Mouse (Mus musculus) heart, embryonic 14.5 days (tissue): ENCODE data around the gene Tbc1d21. TPM values are rescaled to one million over a fixed set of nuclear protein-coding genes. Genes with fewer than 3 reads are reported as not detected.

Source experiments
- ATAC-seq: fragments of 200-750 bp; cut with Nextera tagmentation; 2 replicates; pipeline ENCODE4 v1.8.0; 2017; ENCODE audit warnings: low read depth, moderate TSS enrichment; ENCODE audit not compliant: insufficient number of reproducible peaks, insufficient read depth, low FRiP score
- H3K27ac ChIP-seq, 2 experiments: fragments of 200-500 bp in 1 of 2; fragments of 300-500 bp in 1 of 2; sonication (generic) in 1 of 2; replicated peaks in 1 of 2; 2 replicates each; pipeline ENCODE4 v1.5.1; 2012 to 2014; ENCODE audit warnings: low read depth in 2 of 2, low read length in 2 of 2, control low read depth in 1 of 2, mild to moderate bottlenecking in 1 of 2, mixed read lengths in 1 of 2; ENCODE audit not compliant: control insufficient read depth in 1 of 2, insufficient read depth in 1 of 2
- H3K27me3 ChIP-seq: fragments of 300-500 bp; sonication (generic); 2 replicates; pipeline ENCODE4 v1.6.1; 2014; ENCODE audit warnings: mild to moderate bottlenecking, low read length, control low read depth; ENCODE audit not compliant: control insufficient read depth, insufficient read depth
- H3K36me3 ChIP-seq: fragments of 300-500 bp; sonication (generic); 2 replicates; pipeline ENCODE4 v1.6.1; 2014; ENCODE audit warnings: mild to moderate bottlenecking, control low read depth, low read length, mixed read lengths; ENCODE audit not compliant: control insufficient read depth, insufficient read depth
- H3K4me1 ChIP-seq, 2 experiments: fragments of 200-500 bp in 1 of 2; fragments of 300-500 bp in 1 of 2; sonication (generic) in 1 of 2; 2 replicates each; pipeline ENCODE4 v1.6.1; 2012 to 2014; ENCODE audit warnings: low read length in 2 of 2, control low read depth in 1 of 2, mixed read lengths in 1 of 2; ENCODE audit not compliant: control insufficient read depth in 2 of 2, insufficient read depth in 2 of 2
- H3K4me2 ChIP-seq: fragments of 300-500 bp; sonication (generic); 2 replicates; pipeline ENCODE4 v1.6.1; 2014; ENCODE audit warnings: mild to moderate bottlenecking, low read length
- H3K4me3 ChIP-seq, 2 experiments: fragments of 200-500 bp in 1 of 2; fragments of 300-500 bp in 1 of 2; sonication (generic) in 1 of 2; 2 replicates each; pipeline ENCODE4 v1.5.1; 2012 to 2014; ENCODE audit warnings: low read length in 2 of 2, mild to moderate bottlenecking in 2 of 2, control low read depth in 1 of 2, low read depth in 1 of 2, moderate library complexity in 1 of 2; ENCODE audit not compliant: control insufficient read depth in 1 of 2, insufficient read depth in 1 of 2
- H3K9ac ChIP-seq: fragments of 300-500 bp; sonication (generic); 2 replicates; pipeline ENCODE4 v1.6.1; 2014; ENCODE audit warnings: mild to moderate bottlenecking, low read length
- H3K9me3 ChIP-seq: fragments of 300-500 bp; sonication (generic); 2 replicates; pipeline ENCODE4 v1.6.1; 2016; ENCODE audit warnings: low read length, control low read depth; ENCODE audit not compliant: control insufficient read depth
- WGBS: fragments of 180-500 bp; shearing (Covaris S2); extraction: QIAGEN DNeasy Blood & Tissue Kit; methylation state at CpG from one replicate; pipeline ENCODE4 v1.1.7; 2014; 5-methylcytosine and 5-hydroxymethylcytosine counted together
- polyA plus RNA-seq: library from polyadenylated mRNA; unstranded; fragments of >200 nt; fragmentation: Nextera tagmentation; extraction: Ambion mirVana; gene quantifications from 2 replicates; pipeline ENCODE4 v1.2.1, GENCODE M21; 2014

The Tbc1d21 gene
- polyA plus RNA-seq, 1 experiment from 2014 or later = not detected

- H3K9ac ChIP-seq = no peak overlapping the region
- WGBS = 74% methylated on average over 7 of the region's 7 CpGs
- H3K27ac ChIP-seq = no peak overlapping the region
- ATAC-seq = no peak
- H3K27me3 ChIP-seq = no peaks in the 10 kb centered on the region
- no peak overlapping the region for H3K4me2 ChIP-seq
- H3K9me3 ChIP-seq = no peaks in the 10 kb centered on the region
- H3K36me3 ChIP-seq = no peaks in the 10 kb centered on the region
- no peak overlapping the region for H3K4me3 ChIP-seq
- no peaks in the 10 kb centered on the region for H3K4me1 ChIP-seq
Measured at GRCm38 (mm10) chr9:58361956-58362355, 8.3 kb downstream of the Tbc1d21 start.

GRCm38 (mm10) chr9:58361373-58361772 lies 8.9 kb downstream of the Tbc1d21 start:
- WGBS = 62% methylated on average over 1 of the region's 1 CpGs
- Histone ChIP-seq H3K9me3 (no peaks in the 10 kb centered on the region), H3K4me2 (no peak overlapping the region), H3K4me3 (no peak overlapping the region), H3K9ac (no peak overlapping the region), H3K27me3 (no peaks in the 10 kb centered on the region), H3K27ac (no peak overlapping the region), H3K36me3 (no peaks in the 10 kb centered on the region), H3K4me1 (no peaks in the 10 kb centered on the region)
- ATAC-seq = no peak

GRCm38 (mm10) chr9:58355262-58356050 lies 14.8 kb downstream of the Tbc1d21 start:
- Histone ChIP-seq H3K4me2 (no peak overlapping the region), H3K9ac (no peak overlapping the region), H3K9me3 (no peaks in the 10 kb centered on the region), H3K36me3 (no peaks in the 10 kb centered on the region), H3K4me1 (no peaks in the 10 kb centered on the region), H3K4me3 (no peak overlapping the region), H3K27ac (no peak overlapping the region), H3K27me3 (no peaks in the 10 kb centered on the region)
- ATAC-seq = no peak
- 35% methylated on average over 6 of the region's 6 CpGs for WGBS

- no peaks in the 10 kb centered on the region for H3K9me3 ChIP-seq
- WGBS = 73% methylated on average over 6 of the region's 6 CpGs
- no peak overlapping the region for H3K4me2 ChIP-seq
- ATAC-seq = no peak
- H3K4me3 ChIP-seq = no peak overlapping the region
- H3K27me3 ChIP-seq = no peaks in the 10 kb centered on the region
- H3K36me3 ChIP-seq = no peaks in the 10 kb centered on the region
- no peak overlapping the region for H3K9ac ChIP-seq
- no peaks in the 10 kb centered on the region for H3K4me1 ChIP-seq
- H3K27ac ChIP-seq = no peak overlapping the region
Measured at GRCm38 (mm10) chr9:58354701-58355100, 15.6 kb downstream of the Tbc1d21 start.

- no peak overlapping the region for H3K4me3 ChIP-seq
- 89% methylated on average over 6 of the region's 6 CpGs for WGBS
- no peak overlapping the region for H3K4me2 ChIP-seq
Measured at GRCm38 (mm10) chr9:58353224-58353623, 17.0 kb downstream of the Tbc1d21 start.

GRCm38 (mm10) chr9:58347795-58348194 lies 22.5 kb downstream of the Tbc1d21 start:
- no peak for ATAC-seq
- Histone ChIP-seq H3K36me3 (no peaks in the 10 kb centered on the region), H3K9ac (no peak overlapping the region), H3K9me3 (no peaks in the 10 kb centered on the region), H3K27me3 (no peaks in the 10 kb centered on the region), H3K4me1 (peaks cover 0 to 4% of the 10 kb centered on the region in 2 experiments; a peak in 2 of 4 replicates), H3K4me2 (no peak overlapping the region), H3K4me3 (no peak overlapping the region), H3K27ac (no peak overlapping the region)
- 81% methylated on average over 6 of the region's 6 CpGs for WGBS

More at GRCm38 (mm10) chr9:58353224-58353623, 17.0 kb downstream of the Tbc1d21 start:
- no peak for ATAC-seq
- Histone ChIP-seq H3K27me3 (no peaks in the 10 kb centered on the region), H3K27ac (no peak overlapping the region), H3K9ac (no peak overlapping the region), H3K4me1 (no peaks in the 10 kb centered on the region), H3K36me3 (no peaks in the 10 kb centered on the region), H3K9me3 (no peaks in the 10 kb centered on the region)

- Histone ChIP-seq H3K4me1 (peaks cover 0 to 4% of the 10 kb centered on the region in 2 experiments; a peak in 2 of 4 replicates), H3K4me3 (no peak overlapping the region), H3K4me2 (no peak overlapping the region), H3K9ac (no peak overlapping the region), H3K27ac (no peak overlapping the region), H3K27me3 (no peaks in the 10 kb centered on the region), H3K36me3 (no peaks in the 10 kb centered on the region), H3K9me3 (no peaks in the 10 kb centered on the region)
- 21% methylated on average over 10 of the region's 10 CpGs for WGBS
- ATAC-seq = no peak
Measured at GRCm38 (mm10) chr9:58346498-58346897, 23.8 kb downstream of the Tbc1d21 start.

- no peaks in the 10 kb centered on the region for H3K36me3 ChIP-seq
- WGBS = 46% methylated on average over 7 of the region's 7 CpGs
- no peaks in the 10 kb centered on the region for H3K27me3 ChIP-seq
Measured at GRCm38 (mm10) chr9:58345963-58346362, 24.3 kb downstream of the Tbc1d21 start.

More at GRCm38 (mm10) chr9:58345963-58346362, 24.3 kb downstream of the Tbc1d21 start:
- no peak for ATAC-seq
- Histone ChIP-seq H3K27ac (no peak overlapping the region), H3K4me2 (no peak overlapping the region), H3K9me3 (no peaks in the 10 kb centered on the region), H3K9ac (no peak overlapping the region), H3K4me3 (no peak overlapping the region), H3K4me1 (peaks cover 0 to 4% of the 10 kb centered on the region in 2 experiments; a peak in 2 of 4 replicates)
